Mouse (Mus musculus) liver, postnatal 0 days (tissue): ENCODE measurements around the gene Pth2. TPM values are rescaled to one million over a fixed set of nuclear protein-coding genes. Genes with fewer than 3 reads are reported as not detected.
A peak's percentile ranks its signal among the peaks of the same experiment; 100 is the strongest.

ENCODE experiments used
- ATAC-seq: fragments of 200-750 bp; cut with Nextera tagmentation; 2 replicates; pipeline ENCODE4 v1.8.0; 2017; ENCODE audit warnings: mild to moderate bottlenecking, moderate library complexity
- DNase-seq: peaks from one replicate; pipeline ENCODE4 v3.0.0-alpha.2; 2016
- H3K27ac ChIP-seq: fragments of 300-500 bp; sonication (generic); 2 replicates; pipeline ENCODE4 v1.5.1; 2014; ENCODE audit warnings: antibody characterized with exemption, moderate library complexity, mild to moderate bottlenecking, low read depth
- H3K27me3 ChIP-seq: fragments of 300-500 bp; sonication (generic); 2 replicates; pipeline ENCODE4 v1.6.1; 2014; ENCODE audit warnings: low read length, control low read depth, mixed read lengths; ENCODE audit not compliant: insufficient read depth
- H3K36me3 ChIP-seq: fragments of 300-500 bp; sonication (generic); replicated peaks from 2 replicates; pipeline ENCODE4 v1.6.1; 2014; ENCODE audit warnings: mild to moderate bottlenecking, control low read depth, low read length, moderate library complexity, mixed read lengths; ENCODE audit not compliant: insufficient read depth
- H3K4me1 ChIP-seq: fragments of 300-500 bp; sonication (generic); 2 replicates; pipeline ENCODE4 v1.6.1; 2014; ENCODE audit warnings: antibody characterized with exemption, mild to moderate bottlenecking, control low read depth; ENCODE audit not compliant: insufficient read depth
- H3K4me2 ChIP-seq: fragments of 300-500 bp; sonication (generic); 2 replicates; pipeline ENCODE4 v1.6.1; 2014; ENCODE audit warnings: low read depth, mild to moderate bottlenecking, low read length, moderate library complexity, mixed read lengths
- H3K4me3 ChIP-seq: fragments of 300-500 bp; sonication (generic); 2 replicates; pipeline ENCODE4 v1.5.1; 2014; ENCODE audit warnings: low read depth, low read length
- H3K9ac ChIP-seq: fragments of 300-500 bp; sonication (generic); replicated peaks from 2 replicates; pipeline ENCODE4 v1.6.1; 2014; ENCODE audit warnings: mild to moderate bottlenecking, moderate library complexity
- H3K9me3 ChIP-seq: fragments of 300-500 bp; sonication (generic); 2 replicates; pipeline ENCODE4 v1.6.1; 2016; ENCODE audit warnings: mild to moderate bottlenecking, control low read depth, low read length, mixed read lengths
- CTCF ChIP-seq: sonication (generic); IDR thresholded peaks from 2 replicates; pipeline ENCODE4 v1.5.1; 2016; ENCODE audit warnings: antibody characterized with exemption, low read depth
- EP300 ChIP-seq: IDR thresholded peaks from 2 replicates; pipeline ENCODE4 v1.6.1; 2016; ENCODE audit warnings: antibody characterized with exemption, low read depth, mild to moderate bottlenecking
- WGBS: fragments of 180-500 bp; shearing (Covaris S2); extraction: QIAGEN DNeasy Blood & Tissue Kit; methylation state at CpG from one replicate; pipeline ENCODE4 v1.1.7; 2014; ENCODE audit not compliant: insufficient replicate concordance; 5-methylcytosine and 5-hydroxymethylcytosine counted together
- polyA plus RNA-seq: library from polyadenylated mRNA; unstranded; fragments of >200 nt; fragmentation: Nextera tagmentation; extraction: Ambion mirVana; gene quantifications from 2 replicates; pipeline ENCODE4 v1.2.1, GENCODE M21; 2015

Gene Pth2
- polyA plus RNA-seq, 1 experiment from 2014 or later, result not detected

DNA sequence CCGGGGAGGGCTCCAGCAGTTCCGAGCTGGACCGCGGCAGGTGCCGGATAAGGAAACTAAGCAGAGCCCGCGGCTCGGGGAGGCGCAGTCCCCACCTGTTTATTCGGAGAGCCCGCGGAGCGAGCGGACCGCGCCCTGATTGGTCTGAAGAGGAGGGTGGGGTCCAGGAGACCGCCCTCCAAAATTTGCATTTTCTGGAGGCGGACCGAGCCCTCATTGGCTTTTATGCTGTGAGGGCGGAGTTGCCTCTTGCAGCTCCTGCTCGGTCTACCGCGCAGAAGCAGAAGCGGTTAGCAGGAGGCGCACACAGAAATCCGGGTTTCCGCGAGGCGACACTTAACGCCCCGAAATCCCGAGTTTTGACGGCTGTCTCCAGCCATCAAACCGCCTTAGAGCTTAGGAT lies 1.4 kb downstream of the Pth2 start:
- Histone ChIP-seq H3K4me1 (peaks cover 7% of the 10 kb centered on the region), H3K4me3 (peak overlapping the region; percentile 27; the same call in 1 of the 2 replicates), H3K9me3 (no peaks in the 10 kb centered on the region), H3K27ac (no peak overlapping the region), H3K4me2 (peak overlapping the region; percentile 55), H3K27me3 (peaks cover 96% of the 10 kb centered on the region), H3K36me3 (no peaks in the 10 kb centered on the region), H3K9ac (no peak overlapping the region)
- TF ChIP-seq EP300, result no peak
- TF ChIP-seq CTCF, result no peak
- DNase-seq (peak; percentile 90), ATAC-seq (peak; percentile 94)
- under 1% methylated on average over 34 of the region's 34 CpGs for WGBS

DNA sequence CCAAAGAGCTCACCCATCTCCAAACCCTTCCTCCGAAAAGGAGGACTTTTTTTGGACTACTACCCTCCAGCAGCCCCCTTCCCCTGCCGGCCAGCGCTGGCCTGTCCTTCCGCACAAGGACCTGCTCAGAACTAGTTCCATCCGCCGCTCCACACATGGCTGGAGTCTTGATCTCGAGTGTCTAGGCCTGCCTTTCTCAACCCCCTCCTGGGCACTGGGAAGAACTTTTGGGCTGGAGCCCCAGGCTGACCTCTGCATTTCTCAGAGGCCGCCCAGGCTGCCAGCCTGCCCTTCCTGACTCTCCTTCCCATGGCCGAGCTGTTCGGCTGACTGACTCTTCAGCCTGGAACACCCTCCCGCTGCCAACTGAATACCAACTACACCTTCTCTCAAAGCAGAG lies 1.8 kb downstream of the Pth2 start:
- Histone ChIP-seq H3K9ac (no peak overlapping the region), H3K36me3 (no peaks in the 10 kb centered on the region), H3K27ac (no peak overlapping the region), H3K4me3 (peak overlapping the region; percentile 27; the same call in 1 of the 2 replicates), H3K27me3 (peaks cover 94% of the 10 kb centered on the region), H3K4me2 (peak overlapping the region; percentile 55), H3K4me1 (peaks cover 7% of the 10 kb centered on the region), H3K9me3 (no peaks in the 10 kb centered on the region)
- no peak for TF ChIP-seq CTCF
- TF ChIP-seq EP300, result no peak
- ATAC-seq (no peak), DNase-seq (no peak)
- 19% methylated on average over 11 of the region's 11 CpGs for WGBS

DNA sequence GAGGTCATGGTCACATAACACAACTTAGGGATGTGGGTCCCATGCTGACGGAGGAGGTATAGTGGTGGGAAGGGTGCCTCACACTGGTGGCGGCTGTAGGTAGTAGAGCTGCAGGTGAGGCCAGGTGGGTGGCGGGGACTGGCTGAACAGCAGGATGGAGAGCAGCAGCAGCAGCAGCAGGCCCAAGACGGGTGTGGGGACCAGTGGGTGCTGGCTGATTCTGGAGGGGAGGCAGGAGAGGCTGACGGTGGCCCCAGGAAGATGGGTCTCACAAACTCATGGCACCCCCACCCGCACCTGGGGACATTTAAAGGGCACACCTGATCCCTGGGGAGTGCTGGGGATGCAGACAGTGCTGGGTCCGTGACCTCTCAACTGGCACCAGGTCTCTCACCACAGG lies 2.9 kb downstream of the Pth2 start:
- H3K27me3 ChIP-seq, result peaks cover 88% of the 10 kb centered on the region
- no peak overlapping the region for H3K27ac ChIP-seq
- ATAC-seq, result no peak
- H3K4me2 ChIP-seq, result no peak overlapping the region
- no peak overlapping the region for H3K9ac ChIP-seq
- DNase-seq, result no peak
- H3K36me3 ChIP-seq, result no peaks in the 10 kb centered on the region
- 55% methylated on average over 7 of the region's 7 CpGs for whole genome bisulfite sequencing
- TF ChIP-seq EP300 (no peak), CTCF (no peak)
- no peak overlapping the region for H3K4me3 ChIP-seq
- H3K4me1 ChIP-seq, result peaks cover 7% of the 10 kb centered on the region
- no peaks in the 10 kb centered on the region for H3K9me3 ChIP-seq

DNA sequence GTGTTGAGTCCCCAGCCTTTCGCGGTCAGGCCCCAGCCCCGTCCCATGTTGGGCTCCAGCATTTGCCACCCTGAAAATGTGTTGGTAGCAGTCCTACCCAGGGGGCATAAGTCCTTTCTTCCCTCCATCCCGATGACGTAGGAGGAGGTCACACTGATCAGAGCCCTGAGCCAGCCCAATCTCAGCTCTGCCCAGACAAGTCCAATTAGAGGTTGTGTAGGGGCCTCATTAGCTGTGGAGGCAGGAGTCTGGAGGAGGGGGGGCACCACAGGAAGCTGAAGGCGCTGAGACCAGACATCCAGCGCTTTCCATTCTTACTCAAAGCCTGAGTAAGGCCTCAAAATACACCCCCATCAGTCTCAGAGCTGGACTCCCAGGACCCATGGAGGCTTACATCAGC lies 5.1 kb downstream of the Pth2 start:
- ATAC-seq, result no peak
- Histone ChIP-seq H3K9me3 (no peaks in the 10 kb centered on the region), H3K4me1 (peaks cover 7% of the 10 kb centered on the region), H3K4me2 (no peak overlapping the region), H3K4me3 (no peak overlapping the region), H3K27me3 (peaks cover 79% of the 10 kb centered on the region), H3K9ac (no peak overlapping the region), H3K36me3 (no peaks in the 10 kb centered on the region), H3K27ac (no peak overlapping the region)
- no peak for DNase-seq
- TF ChIP-seq EP300 (no peak), CTCF (no peak)
- 57% methylated on average over 7 of the region's 7 CpGs for WGBS

DNA sequence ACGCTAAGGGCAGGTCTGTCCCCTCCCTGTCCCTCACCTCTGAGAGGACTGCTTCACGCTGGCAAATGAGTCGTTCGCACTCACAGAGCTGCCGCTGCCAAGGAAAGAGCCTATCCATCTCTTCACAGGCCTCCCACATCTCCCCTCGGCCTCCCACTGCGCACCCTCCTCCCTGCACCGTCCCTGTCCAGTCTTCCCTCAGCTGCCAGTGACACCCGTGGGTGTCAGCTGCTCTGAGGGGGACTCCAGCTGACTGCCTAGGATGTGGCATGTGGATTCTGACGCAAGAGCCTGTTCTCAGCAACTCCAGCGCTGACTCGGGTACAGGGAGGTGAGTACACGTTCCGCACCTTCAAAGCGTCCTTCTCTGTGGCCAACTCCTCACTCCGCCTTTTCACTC lies 8.8 kb downstream of the Pth2 start:
- Histone ChIP-seq H3K4me1 (no peaks in the 10 kb centered on the region), H3K9me3 (no peaks in the 10 kb centered on the region), H3K27ac (no peak overlapping the region), H3K4me3 (no peak overlapping the region), H3K4me2 (no peak overlapping the region), H3K36me3 (no peaks in the 10 kb centered on the region), H3K27me3 (peaks cover 51% of the 10 kb centered on the region), H3K9ac (no peak overlapping the region)
- 51% methylated on average over 16 of the region's 16 CpGs for WGBS
- DNase-seq (no peak), ATAC-seq (no peak)
- TF ChIP-seq EP300, result no peak
- TF ChIP-seq CTCF, result no peak

DNA sequence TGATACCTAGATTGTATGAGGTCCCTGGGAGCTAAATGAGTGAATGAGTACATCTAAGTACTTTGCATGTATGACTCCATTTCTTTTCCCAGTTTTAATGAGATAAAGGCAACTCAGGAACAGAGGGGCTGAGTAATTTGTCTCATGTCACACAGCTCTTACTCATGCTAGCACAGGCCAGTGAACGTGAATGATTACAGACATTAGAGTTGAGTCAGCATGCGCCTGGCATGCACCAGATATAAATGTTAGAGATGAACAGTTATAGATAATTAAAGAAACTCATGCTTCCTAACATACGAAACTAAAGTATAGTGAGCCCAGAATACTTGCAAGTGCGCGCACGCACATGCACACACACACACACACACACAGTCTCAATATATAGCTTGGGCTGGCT lies 9.4 kb downstream of the Pth2 start:
- ATAC-seq, result no peak
- Histone ChIP-seq H3K4me2 (no peak overlapping the region), H3K4me3 (no peak overlapping the region), H3K4me1 (no peaks in the 10 kb centered on the region), H3K36me3 (no peaks in the 10 kb centered on the region), H3K9me3 (no peaks in the 10 kb centered on the region), H3K27ac (no peak overlapping the region), H3K9ac (no peak overlapping the region), H3K27me3 (peaks cover 45% of the 10 kb centered on the region)
- no peak for TF ChIP-seq EP300
- TF ChIP-seq CTCF, result no peak
- WGBS, result 73% methylated on average over 6 of the region's 6 CpGs
- no peak for DNase-seq

DNA sequence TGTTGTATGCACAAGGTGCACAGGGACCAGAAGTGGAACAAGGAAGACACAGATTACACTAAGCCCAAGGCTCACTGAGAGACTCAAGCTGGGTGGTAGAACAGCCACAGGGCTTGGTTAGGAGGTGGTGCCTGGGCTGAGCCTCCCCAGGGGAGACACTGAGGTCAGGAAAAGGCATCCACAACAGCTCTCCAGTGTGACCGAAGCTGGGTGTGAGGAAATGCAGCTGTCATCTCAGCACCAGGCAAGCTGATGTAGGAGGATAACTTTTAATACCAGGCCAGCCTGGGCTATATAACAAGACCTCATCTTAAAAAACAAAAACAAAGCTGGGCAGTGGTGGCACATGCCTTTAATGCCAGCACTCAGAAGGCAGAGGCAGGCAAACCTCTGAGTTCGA lies 10.4 kb downstream of the Pth2 start:
- 49% methylated on average over 2 of the region's 2 CpGs for WGBS
- ATAC-seq (no peak), DNase-seq (no peak)
- Histone ChIP-seq H3K4me3 (no peak overlapping the region), H3K9me3 (no peaks in the 10 kb centered on the region), H3K4me1 (no peaks in the 10 kb centered on the region), H3K36me3 (no peaks in the 10 kb centered on the region), H3K27ac (no peak overlapping the region), H3K27me3 (peaks cover 38% of the 10 kb centered on the region), H3K9ac (no peak overlapping the region), H3K4me2 (no peak overlapping the region)
- TF ChIP-seq CTCF (no peak), EP300 (no peak)
